Mouse (Mus musculus) heart, embryonic 10.5 days (tissue): ENCODE data around the gene Eomes. TPM values are rescaled to one million over a fixed set of nuclear protein-coding genes. Genes with fewer than 3 reads are reported as not detected.

Experiments
- DNase-seq: peaks from one replicate; pipeline ENCODE4 v3.0.0-alpha.2; 2017; ENCODE audit warnings: low spot score
- H3K27ac ChIP-seq: fragments of 300-500 bp; sonication (generic); 2 replicates; pipeline ENCODE4 v1.5.1; 2016; ENCODE audit warnings: mild to moderate bottlenecking
- H3K27me3 ChIP-seq: fragments of 300-500 bp; sonication (generic); 2 replicates; pipeline ENCODE4 v1.6.1; 2016; ENCODE audit warnings: mild to moderate bottlenecking; ENCODE audit not compliant: poor library complexity, insufficient read depth, severe bottlenecking
- H3K36me3 ChIP-seq: fragments of 300-500 bp; sonication (generic); 2 replicates; pipeline ENCODE4 v1.6.1; 2016; ENCODE audit warnings: mild to moderate bottlenecking, moderate library complexity
- H3K4me1 ChIP-seq: fragments of 300-500 bp; sonication (generic); 2 replicates; pipeline ENCODE4 v1.6.1; 2016; ENCODE audit warnings: mild to moderate bottlenecking
- H3K4me3 ChIP-seq: fragments of 300-500 bp; sonication (generic); 2 replicates; pipeline ENCODE4 v1.5.1; 2016; ENCODE audit warnings: mild to moderate bottlenecking, moderate library complexity
- H3K9me3 ChIP-seq: fragments of 300-500 bp; sonication (generic); 2 replicates; pipeline ENCODE4 v1.6.1; 2016; ENCODE audit warnings: mild to moderate bottlenecking, moderate library complexity
- WGBS: fragments of 180-500 bp; shearing (Covaris S2); methylation state at CpG from one replicate; pipeline ENCODE4 v1.1.7; 2016; 5-methylcytosine and 5-hydroxymethylcytosine counted together
- polyA plus RNA-seq: library from polyadenylated mRNA; unstranded; fragments of >200 nt; fragmentation: Nextera tagmentation; extraction: Ambion mirVana; gene quantifications from 2 replicates; pipeline ENCODE4 v1.2.1, GENCODE M21; 2016

The Eomes gene
- polyA plus RNA-seq, 1 experiment from 2014 or later, result 0.13 TPM

DNA sequence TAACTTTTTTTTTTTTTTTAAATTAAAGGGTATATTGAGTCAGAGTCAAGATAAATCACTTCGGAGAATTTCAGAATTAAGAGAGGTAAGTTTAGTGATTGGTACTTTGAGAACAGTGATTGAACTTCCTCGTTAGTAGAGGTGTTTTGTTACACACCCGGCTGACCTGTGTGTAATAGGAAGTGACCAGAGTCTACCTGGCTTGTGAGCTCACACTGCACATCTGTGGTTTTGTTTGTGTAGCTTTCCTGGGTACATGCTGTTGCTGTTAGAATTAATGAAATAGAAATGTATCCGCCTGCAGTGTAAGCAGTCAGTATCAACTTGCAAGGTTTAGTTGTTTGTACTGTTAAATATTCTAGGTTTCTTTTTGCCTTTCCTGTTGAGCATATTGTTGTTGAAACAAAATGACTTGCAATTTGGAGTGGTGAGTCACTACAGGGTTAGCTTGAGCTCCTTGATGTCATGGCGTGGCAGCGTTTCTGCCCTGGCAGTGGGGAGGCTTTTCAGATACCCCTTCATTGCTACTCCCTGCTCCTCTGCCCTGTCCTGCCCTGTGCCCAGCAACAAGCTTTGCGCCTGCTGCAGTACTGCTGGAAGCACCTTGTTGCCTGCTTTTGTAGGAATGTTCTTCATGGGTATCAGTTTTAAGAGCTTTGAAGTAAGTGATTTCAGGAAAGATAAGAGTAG lies 54.6 kb downstream of the Eomes start:
- Histone ChIP-seq H3K9me3 (no peaks in the 10 kb centered on the region), H3K27ac (no peak overlapping the region), H3K36me3 (peaks cover 88% of the 10 kb centered on the region), H3K27me3 (no peaks in the 10 kb centered on the region), H3K4me1 (no peaks in the 10 kb centered on the region), H3K4me3 (no peak overlapping the region)
- DNase-seq, result peak; percentile 58
- 92% methylated on average over 7 of the region's 7 CpGs for WGBS

Other genes starting within 250 kb of the Eomes start
- 55.0 and 60.0 TPM in 2 replicates for gene Golga4, start 28.1 kb downstream of the Eomes start, polyA plus RNA-seq
- gene Itga9, start 128.5 kb downstream of the Eomes start, polyA plus RNA-seq, result 8.3 and 8.9 TPM in 2 replicates